Mouse (Mus musculus) heart, adult 11 months (tissue): ENCODE measurements at regions not wholly inside any gene's neighbourhood (a gene's known extent, or its start where the extent isn't known, plus 50 kb on each side); places are given as distances from the start of the nearest gene placed in this dataset.

Experiments
- DNase-seq: peaks from one replicate; pipeline ENCODE4 v3.0.0; 2022

DNA sequence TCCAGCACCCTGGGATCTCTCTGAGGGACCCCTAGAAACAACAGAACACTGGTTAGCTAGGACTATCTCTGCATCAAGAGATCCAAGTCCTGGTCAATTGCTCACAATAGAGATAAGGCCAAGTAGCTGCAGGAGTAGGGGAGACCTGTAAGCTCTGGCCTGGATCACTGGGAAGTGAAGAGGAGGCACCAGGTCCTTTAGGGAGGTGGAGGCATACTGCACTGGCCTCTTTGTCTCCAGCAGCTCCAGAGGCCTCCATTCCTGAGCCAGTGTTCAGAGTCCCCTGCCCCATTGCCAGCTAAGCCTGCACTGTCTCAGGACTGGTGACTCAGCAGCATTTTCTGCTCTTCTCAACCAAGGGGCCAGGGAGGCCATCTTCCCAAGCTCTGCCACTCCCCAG lies 262.3 kb upstream of the Gm4791 start:
- peak; percentile 80 for DNase-seq

DNA sequence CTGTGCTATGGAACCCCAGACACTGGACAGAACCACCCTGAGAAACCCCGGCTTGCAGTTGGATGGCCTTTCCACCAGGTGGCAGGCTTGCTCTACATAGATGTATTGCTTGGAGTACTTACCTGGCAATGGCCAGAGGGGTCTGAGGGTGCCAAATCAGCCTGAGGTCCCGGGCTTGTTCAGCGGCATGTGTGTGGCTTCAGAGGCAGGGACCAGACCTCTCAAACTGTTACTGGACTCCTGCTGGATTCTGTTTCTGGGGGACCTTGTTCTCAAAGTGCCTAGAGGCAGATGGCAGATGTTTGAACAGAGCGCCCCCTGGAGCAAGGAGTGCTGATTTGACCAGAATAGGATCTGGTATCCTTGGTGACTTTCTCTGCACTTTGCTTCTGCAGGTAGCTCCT lies 262.9 kb upstream of the Gm4791 start:
- peak; percentile 96 for DNase-seq

DNA sequence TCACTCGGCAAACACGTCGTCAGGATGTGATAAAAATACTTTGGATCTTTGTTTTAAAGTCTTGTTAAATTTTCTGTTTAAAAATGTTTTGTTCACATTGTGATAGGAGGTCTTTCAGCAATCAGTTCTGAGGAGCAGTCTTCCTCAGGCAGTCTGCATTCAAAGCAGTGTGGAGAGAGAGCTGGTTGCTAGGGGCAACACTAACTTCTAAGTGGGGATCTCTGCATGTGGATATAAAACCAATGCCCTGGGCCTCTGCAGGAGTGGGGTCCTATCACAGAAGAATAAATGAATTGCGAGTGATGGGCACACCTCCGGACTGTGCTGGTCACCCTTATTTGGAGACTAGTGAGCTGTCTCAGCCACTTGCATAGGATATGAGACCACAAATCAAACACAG lies 270.1 kb upstream of the Gm4791 start:
- peak; percentile 46 for DNase-seq

DNA sequence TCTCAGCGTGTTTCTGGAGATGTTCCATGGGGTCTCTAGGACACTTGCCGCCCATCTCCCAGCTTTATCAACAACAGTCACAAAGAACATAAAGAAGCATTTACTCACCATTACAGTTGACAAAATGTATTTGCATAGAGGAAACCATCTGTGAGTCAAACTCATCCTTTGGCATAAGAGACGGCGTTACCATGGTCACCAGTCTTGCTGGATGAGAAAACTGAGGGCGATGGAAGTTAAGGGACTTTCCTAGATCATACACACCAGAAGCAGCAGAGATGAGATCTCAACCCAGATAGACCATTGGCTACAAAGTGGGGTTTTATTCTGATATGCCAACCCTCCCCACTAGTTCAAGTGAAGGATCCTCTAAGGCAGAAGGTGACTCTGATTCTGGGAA lies 274.3 kb upstream of the Gm4791 start:
- DNase-seq = peak; percentile 70

DNA sequence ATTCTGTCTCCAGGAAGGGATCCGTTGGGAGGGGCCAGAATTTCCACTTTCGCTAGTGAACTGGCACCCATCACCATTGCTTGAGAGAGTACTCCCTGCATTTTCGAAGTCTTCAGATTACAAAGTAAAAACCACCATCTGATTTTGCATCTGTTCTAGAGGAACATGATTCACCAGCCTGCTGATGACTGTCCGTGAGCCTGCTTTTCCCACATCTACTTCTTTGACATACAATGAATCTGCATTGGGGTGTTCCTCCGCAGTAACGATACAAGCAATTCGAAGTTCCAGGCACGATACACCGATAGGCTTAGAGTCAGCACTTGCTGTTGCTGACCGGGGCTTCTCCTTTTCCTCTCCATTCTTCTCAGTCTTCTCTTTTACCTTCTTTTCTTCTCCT lies 285.1 kb upstream of the Gm4791 start:
- DNase-seq = peak; percentile 57

DNA sequence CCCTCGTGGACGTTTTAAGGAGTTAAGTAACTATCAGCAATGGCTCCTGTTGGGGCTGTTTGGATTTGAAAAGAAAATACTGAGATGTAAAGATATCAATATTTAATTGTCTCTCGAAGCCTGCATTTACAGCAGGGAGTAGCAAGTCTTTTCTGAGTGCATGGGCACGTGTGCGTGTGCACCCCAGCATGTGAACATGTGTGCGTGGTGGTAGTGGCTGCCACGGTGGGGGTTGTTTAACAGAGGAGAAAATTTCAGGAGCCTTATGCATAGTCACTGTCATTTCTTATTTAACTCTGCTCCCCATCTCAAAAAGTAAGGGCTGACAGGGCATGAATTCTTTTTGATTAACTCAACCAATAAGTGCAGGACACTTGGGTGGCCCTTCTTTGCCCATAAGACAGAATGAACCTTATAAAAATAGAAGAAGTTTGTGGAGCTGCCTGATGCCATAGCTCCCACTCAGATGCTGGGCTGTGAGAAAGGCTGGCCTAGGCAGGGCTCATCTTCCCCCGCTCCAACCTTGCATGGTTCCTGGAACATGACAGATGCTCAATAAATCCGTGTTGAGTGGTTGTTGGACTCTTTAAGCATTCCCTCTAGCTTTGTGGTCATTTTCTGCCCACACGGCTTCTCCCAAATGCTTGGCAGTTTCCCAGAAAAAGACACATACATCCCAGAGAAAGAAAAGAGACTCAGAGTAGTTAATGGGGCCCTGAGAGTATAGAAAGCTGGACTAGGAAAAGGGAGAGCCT lies 294.2 kb upstream of the Gm4791 start:
- DNase-seq = peak; percentile 31

DNA sequence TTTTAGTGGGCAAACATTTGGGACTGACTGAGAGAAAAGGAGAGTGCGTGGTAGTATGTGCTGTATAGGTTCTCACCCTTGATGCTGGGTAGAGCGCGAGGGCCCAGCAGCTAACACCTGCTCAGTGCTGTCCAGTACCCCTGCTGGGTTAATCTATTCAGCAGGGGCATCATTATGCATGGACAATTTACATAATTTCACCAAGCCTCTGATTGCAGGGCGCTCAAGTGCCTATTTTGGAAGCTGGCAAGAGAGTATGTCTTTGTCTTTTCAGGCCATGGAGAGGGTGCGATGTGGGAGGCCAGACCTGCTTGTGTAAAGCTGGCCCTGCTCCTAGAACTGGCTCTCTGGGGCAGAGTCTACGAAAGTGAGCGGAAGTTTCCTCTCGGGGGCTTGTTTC lies 294.9 kb upstream of the Gm4791 start:
- peak; percentile 33 for DNase-seq

DNA sequence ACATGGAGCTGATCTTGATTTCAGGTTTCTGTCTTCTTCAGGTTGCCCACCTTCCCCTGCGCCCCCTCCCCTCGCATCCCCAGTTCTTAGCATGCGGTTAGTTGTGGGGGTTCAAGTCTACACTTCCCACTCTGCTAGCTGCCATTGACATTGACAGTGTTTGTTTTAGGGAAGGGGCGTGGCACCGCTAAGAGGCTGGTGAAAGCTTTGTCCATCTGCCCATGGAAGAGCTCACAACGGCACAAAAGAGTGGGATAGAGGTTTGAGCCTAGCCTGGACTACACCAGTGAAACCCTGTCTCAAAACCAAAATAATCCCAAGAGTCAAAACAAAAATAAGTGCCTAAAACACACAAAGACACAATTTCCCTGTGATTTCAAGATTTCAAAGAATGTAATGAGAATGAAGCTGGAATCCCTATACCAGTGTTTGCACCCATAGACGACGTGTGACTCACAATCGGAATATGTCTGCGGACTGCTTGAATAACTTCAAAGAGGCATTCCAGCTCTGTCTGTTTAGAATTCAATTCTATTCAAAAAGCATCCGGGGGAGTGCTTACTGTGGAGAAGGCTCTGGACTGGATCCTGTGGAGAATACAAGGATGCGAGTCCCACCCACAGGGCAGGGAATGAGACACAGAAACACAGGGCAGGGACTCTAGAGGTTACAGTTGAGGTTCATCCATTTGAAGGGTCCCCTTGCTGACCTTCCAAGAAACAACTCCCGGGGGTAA lies 295.5 kb upstream of the Gm4791 start:
- peak; percentile 42 for DNase-seq

DNA sequence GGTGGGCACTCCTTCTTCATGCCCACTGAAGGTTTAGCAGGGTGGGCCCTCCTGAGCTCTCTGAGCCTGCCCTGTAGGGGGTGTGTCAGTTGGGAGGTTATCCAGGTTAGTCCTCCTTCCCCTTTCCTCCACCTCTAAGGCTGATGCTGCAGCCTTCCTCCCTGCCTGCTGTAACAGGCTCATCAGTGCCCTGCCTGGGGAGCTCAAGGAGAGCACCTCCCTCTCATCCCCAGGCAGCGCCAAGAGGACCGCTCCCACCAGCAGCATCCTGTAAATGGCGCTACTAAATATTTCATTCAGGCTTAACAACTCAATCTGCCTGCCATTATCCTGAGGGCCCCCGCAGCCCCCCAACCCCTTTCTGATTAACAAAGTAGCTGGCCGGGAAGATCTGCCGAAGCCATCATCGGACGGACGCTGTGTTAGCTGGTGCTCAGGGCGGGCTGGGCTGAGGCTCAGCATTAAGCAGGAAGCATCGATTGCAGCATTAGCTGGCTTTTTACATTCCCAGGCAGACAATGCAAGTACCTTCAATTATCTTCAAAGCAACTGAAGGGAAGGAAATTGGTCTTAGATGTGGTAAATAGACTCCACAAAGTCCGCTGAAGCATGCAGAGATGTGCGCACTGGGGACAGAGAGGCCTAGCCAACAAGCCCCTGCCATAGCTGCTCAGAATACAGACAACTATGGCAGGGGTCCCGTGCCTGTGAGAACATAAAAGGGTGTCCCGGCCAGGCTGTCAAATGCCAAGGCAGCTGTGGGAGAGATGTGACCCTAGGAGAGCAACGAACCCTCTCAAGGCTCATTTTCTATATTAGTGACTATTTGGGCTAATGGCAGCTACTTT lies 296.3 kb upstream of the Gm4791 start:
- DNase-seq = peak; percentile 77

DNA sequence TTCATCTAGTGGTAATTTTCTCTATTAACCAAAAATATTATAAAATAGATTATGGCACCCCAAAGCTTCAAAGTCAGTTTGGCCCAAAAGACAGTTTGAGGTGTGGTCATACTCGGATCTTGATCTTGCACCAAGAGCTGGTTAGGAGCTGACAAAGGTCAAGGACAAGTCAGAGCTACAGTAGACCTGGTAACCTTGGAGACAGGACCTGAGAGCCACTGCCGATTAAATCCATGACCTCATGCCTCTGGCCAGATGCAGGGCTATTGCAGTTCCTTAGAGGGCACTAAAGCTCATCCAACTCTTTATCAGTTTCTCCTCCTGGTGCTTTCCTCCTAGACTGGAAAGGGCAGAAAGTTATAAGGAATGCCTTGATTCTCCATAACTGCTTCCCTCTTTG lies 302.4 kb upstream of the Gm4791 start:
- peak; percentile 33 for DNase-seq

DNA sequence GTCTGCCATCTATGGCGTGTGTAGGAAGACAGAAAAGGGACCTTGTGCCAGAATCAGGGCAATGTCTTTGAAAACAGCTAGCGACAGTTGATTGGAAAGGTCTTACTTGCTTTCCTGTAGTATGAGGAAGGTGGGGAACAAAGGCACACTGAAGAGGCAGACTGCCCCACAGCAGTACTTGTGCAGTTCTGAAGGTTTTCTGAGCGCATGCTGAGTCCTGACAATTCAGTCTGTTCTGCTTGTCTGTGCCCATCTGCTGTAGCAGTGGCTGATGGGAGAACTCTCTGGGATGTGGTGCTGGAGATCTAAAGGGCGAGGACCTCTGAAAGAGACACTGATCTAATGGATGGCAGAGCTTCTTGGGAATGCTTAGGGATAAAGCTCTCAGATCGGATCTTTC lies 309.2 kb upstream of the Gm4791 start:
- peak; percentile 58 for DNase-seq

DNA sequence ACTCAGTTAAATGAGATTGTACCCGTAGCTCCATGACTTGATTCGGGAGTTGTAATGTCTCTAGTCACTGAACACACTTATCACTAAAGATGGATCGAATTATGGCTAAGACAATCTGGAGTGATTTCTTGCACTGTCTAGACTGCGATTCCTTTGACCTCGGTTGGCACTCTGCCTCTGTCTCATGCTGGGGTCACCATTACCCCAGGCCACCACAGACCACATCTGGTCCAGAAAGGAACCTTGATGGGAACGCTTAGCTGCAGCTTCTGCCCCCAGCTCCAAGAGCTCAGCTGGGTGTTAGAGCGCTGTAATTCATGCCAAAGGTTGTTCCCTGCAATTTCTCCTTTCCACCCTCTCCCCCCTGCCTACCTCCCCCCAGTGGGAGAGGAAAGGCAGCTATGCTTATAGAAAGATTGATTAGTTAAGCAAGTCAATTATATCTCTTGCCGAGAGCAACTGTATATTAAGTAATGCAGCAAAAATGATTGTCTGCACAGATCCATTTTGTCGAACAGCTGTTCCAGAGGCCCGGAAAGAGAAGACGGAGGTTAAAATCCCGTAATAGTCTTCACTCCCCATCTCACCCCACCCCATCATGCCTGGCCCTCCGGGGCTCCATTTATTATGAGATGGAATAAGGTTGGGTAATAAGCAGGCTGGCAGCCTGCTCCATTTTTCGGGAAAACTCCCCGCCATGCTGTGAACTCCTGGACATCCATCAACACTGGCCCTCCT lies 314.3 kb upstream of the Gm4791 start:
- DNase-seq = no peak

DNA sequence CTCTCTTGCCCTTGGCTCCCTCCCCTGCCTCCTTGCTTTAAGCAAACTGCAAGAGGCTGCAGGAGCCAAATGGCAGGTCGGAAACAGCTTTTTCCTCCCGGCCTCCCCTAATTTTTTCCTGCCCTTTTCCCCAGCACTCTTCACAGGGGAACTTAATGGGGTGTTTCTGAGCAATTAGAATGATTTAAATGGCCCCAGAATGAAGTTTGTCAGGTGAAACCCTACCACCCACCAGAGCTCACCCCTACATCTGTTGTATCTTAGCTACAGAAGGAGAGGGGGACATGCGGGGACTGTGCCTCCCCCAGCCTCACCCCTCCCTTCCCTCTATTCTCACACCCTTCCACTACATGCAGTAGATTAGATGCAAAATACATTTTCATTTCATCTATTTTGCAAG lies 326.5 kb upstream of the Gm4791 start:
- DNase-seq = no peak

DNA sequence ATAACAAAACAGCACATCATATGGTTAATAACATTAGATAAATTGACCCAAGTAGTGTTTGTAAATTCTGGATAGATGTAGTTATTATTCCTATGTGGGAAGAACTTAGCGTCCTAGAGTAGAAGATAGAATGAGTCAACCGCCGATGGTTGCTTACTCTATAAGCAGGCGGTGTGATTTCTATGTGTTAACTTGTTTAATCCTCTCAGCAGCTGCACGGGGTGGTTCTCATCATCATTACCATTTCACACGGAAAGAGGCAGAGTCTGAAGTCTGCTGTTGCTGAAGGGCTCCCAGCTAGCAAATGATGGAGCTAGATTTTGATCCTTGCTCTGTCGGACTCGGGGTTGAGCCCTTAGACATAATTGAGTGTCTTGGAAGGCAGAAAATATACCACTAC lies 334.6 kb upstream of the 4931429L15Rik start:
- no peak for DNase-seq

DNA sequence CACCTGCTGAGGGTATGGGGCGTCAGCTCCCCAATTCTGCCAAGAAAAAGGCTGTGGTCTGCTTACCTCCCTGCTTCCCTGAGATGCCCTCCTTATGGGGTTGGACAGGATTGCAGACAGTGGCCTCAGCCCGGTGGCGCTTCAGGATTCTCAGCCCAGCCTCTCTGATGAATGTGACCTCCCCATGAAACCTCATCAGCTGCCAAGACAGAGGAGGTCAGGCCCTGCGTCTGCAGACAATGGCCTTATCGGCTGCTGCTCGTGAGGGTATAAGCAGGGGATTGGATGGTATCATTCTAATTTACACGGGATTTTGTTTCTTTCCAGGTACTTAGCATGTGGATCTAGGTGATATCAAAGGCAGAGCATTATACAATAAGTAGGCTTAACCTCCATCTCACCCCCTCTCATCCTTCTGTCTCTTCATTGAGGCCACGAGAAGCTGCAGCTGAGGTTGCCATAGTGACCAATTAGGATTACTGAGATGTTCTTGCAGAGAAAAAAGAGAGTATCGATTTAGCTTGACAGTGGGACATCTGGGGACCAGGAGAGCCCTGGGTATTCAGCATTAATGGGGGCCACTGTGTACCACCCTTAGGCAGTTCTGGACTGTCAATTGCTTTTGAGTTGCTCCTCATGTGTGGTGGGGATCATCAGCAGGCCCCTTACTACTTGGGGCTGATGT lies 327.6 kb upstream of the 4931429L15Rik start:
- peak; percentile 86 for DNase-seq

DNA sequence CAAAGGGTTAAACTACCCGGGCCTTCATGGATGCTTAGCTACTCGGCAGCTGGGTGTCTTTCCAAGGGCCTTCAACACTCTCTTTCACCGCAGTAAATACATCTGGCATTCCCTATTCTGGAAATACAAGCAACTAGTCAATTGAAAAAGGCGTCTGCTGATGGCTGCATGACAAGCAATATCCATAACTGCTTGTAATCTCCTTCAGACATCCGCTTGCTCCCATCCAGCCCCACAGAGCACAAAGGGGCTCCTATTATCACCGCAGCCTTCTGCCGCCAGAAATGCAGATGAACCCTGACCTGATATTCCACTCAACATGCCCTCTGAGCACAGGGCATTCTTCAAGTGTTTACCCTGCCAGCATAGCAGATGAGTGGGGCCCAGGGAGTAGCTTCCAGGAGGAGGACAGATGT lies 325.7 kb upstream of the 4931429L15Rik start:
- DNase-seq = peak; percentile 72

DNA sequence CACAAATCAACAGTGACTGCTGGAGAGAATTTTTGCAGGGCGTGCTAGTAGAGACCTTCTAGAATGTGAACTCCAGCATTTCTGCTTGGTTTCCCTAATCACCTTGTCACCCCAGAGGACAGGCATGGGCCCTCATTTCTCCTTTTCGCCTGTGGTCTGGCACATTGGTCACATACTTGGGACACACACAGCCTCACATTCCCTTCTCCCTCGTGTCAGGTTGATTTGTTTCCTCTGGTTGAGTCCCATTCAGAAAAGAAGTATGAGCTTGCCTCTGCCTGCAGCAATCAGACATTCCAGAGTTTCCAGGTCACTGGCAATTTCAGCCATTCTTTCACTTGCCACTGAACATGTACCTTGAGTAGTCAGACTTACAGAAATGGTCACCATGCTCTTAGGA lies 323.8 kb upstream of the 4931429L15Rik start:
- DNase-seq = no peak

DNA sequence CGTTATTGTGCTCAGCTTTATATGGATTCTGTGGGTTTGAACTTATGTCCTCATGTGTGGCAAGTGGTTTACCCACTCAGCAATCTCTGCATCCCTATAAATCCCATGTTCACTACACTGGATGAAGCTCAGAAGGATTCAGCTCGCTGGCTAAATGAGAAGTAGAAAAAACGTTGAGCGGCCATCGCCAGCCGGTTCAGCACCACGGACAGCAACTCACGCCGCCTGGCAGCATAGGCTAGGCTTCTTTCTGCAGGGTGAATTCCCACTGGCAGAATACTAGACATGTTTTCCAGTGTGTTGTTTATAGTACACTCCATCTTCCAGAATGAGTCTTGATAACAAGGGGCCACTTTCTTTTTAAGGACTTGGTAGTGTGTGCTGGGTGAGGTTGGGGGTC lies 322.9 kb upstream of the 4931429L15Rik start:
- DNase-seq = no peak

DNA sequence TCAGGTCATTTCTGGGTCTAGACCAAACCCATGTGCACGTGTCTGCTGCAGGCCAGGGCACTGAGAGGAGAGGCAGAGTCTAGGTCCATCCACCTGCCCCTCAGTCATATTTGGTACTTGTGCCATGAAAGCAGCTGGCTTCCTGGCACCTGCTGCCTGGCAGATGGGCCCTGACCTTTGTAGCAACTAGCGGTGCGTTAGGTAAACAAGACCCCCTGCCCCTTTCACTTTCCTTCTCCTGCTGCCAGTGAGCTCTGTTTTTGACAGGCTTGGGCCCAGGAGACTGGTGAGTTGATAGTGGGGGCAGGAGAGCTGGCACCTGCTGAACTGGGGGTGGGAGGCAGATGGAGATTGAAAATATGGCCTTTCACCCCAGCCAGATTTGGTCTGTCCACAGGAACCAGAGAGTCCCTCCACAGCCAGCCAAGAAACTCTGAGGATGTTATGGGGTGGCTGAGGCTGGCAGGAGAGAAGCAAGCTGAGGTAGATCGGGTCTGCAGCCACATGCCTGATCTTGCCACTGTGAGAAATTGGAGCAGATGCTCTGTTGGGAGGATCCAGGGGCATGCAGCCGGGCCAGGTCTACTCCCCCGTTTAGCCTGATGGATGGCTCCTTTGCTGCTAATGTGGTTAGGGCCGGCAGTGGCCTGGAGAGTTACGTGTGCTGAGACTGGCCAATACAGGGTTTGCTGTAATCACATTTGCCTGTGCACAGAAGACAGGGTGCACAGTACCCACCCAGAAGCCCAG lies 316.6 kb upstream of the 4931429L15Rik start:
- DNase-seq = no peak

DNA sequence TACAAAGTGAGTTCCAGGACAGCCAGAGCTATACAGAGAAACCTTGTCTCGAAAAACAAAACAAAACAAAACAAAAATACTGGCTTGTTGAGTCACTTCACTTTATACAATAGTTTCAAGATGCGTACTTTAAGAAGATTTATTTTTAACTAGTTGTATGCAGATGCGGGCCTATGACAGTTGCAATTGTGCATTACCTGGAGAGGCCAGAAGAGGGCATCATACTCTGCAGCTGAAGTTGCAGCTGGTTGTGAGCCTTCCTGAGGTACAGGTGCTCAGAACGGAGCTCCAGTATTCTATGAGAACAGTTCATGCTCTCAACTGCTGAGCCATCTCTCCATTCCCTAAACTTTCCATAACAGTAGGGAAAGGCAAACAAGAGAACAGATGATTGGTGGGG lies 314.2 kb upstream of the 4931429L15Rik start:
- no peak for DNase-seq

DNA sequence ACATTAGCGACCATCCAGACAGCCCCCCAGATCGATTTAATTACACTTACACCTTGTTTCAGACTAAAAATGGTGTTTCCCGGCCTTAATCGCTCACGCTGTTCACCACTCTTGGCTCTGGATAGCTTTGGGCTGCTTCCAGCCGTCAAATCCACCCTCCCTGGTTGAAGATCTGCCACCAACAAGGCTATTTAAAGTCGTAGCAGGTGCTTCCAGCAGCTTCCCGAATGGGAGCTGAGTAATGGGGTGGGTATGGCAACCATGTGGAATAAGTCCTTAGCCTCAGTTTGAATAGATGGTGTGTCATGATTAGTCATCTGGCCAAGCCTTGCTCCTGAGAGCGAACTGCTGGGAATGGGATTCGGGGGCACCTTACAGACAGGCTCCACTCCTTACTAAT lies 312.8 kb upstream of the 4931429L15Rik start:
- DNase-seq = peak; percentile 93

DNA sequence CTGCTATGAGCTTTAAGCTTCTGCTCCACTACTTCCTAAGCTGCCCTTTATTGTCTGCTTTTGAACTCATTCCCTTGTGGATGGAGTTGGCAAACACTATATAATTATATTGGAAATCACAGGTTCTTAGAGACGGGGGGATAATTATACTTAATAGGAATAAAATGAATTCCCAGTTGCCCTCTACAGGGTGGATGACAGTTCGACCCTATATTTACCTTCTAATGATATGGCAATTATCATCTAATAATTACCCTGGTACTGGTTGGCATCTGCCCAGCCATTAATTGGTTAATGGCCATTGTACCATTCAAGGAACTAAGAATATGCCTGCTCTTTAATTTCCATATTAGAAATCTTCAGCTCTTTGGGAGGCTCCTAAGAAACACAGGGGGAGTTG lies 302.5 kb upstream of the 4931429L15Rik start:
- DNase-seq = no peak
